Mouse (Mus musculus) midbrain, embryonic 11.5 days (tissue): Measurements from ENCODE around the gene Nucks1. TPM values are rescaled to one million over a fixed set of nuclear protein-coding genes. Genes with fewer than 3 reads are reported as not detected.

Source experiments
- ATAC-seq: fragments of 200-750 bp; cut with Nextera tagmentation; 2 replicates; pipeline ENCODE4 v1.8.0; 2017; ENCODE audit warnings: moderate TSS enrichment, moderate library complexity; ENCODE audit not compliant: low FRiP score
- DNase-seq: peaks from one replicate; pipeline ENCODE4 v3.0.0; 2015; ENCODE audit warnings: low spot score; ENCODE audit errors: missing footprints
- H3K27ac ChIP-seq: fragments of 300-500 bp; sonication (generic); 2 replicates; pipeline ENCODE4 v1.5.1; 2014; ENCODE audit warnings: low read depth, low read length
- H3K27me3 ChIP-seq: fragments of 300-500 bp; sonication (generic); 2 replicates; pipeline ENCODE4 v1.6.1; 2014; ENCODE audit warnings: mild to moderate bottlenecking, low read length, moderate library complexity, mixed read lengths; ENCODE audit not compliant: control insufficient read depth, insufficient read depth
- H3K36me3 ChIP-seq: fragments of 300-500 bp; sonication (generic); 2 replicates; pipeline ENCODE4 v1.6.1; 2014; ENCODE audit warnings: mild to moderate bottlenecking, low read length, moderate library complexity, mixed read lengths; ENCODE audit not compliant: control insufficient read depth, insufficient read depth
- H3K4me1 ChIP-seq: fragments of 300-500 bp; sonication (generic); 2 replicates; pipeline ENCODE4 v1.6.1; 2014; ENCODE audit warnings: low read length; ENCODE audit not compliant: control insufficient read depth, insufficient read depth
- H3K4me2 ChIP-seq: fragments of 300-500 bp; sonication (generic); 2 replicates; pipeline ENCODE4 v1.6.1; 2014; ENCODE audit warnings: mild to moderate bottlenecking, moderate library complexity
- H3K4me3 ChIP-seq: fragments of 300-500 bp; sonication (generic); 2 replicates; pipeline ENCODE4 v1.5.1; 2014; ENCODE audit warnings: low read depth, low read length
- H3K9ac ChIP-seq: fragments of 300-500 bp; sonication (generic); 2 replicates; pipeline ENCODE4 v1.6.1; 2014; ENCODE audit warnings: low read length
- H3K9me3 ChIP-seq: fragments of 300-500 bp; sonication (generic); 2 replicates; pipeline ENCODE4 v1.6.1; 2016; ENCODE audit warnings: low read length; ENCODE audit not compliant: control insufficient read depth
- WGBS: fragments of 180-500 bp; shearing (Covaris S2); extraction: QIAGEN DNeasy Blood & Tissue Kit; methylation state at CpG from one replicate; pipeline ENCODE4 v1.1.7; 2014; 5-methylcytosine and 5-hydroxymethylcytosine counted together
- polyA plus RNA-seq: library from polyadenylated mRNA; unstranded; fragments of >200 nt; fragmentation: Nextera tagmentation; extraction: Ambion mirVana; gene quantifications from 2 replicates; pipeline ENCODE4 v1.2.1, GENCODE M21; 2014

Gene Nucks1
- 61.3 and 63.1 TPM in 2 replicates for polyA plus RNA-seq

GRCm38 (mm10) chr1:131910001-131910648 lies at the start of gene Nucks1:
Nucks1 (plus strand) TSS chr1:131910534.
- Histone ChIP-seq H3K27ac (peak within 1 kb of the TSS; percentile 93), H3K4me2 (peak within 1 kb of the TSS; percentile 62), H3K36me3 (no peaks in the 10 kb centered on the region), H3K4me3 (peak within 1 kb of the TSS; percentile 98), H3K9ac (peak within 1 kb of the TSS; percentile 96), H3K9me3 (no peaks in the 10 kb centered on the region), H3K4me1 (peaks cover 3% of the 10 kb centered on the region), H3K27me3 (peaks cover 3% of the 10 kb centered on the region; the same call in 1 of the 2 replicates)
- ATAC-seq (peak; percentile 99), DNase-seq (peak; percentile 100)
- under 1% methylated on average over 33 of the region's 35 CpGs for WGBS

GRCm38 (mm10) chr1:131861811-131862210 lies 48.5 kb upstream of the Nucks1 start:
- H3K4me3 ChIP-seq: no peak overlapping the region
- H3K4me2 ChIP-seq: no peak overlapping the region
- ATAC-seq (no peak), DNase-seq (no peak)
- H3K9ac ChIP-seq: no peak overlapping the region
- H3K4me1 ChIP-seq: no peaks in the 10 kb centered on the region
- 79% methylated on average over 4 of the region's 4 CpGs for WGBS
- H3K36me3 ChIP-seq: no peaks in the 10 kb centered on the region
- no peak overlapping the region for H3K27ac ChIP-seq
- H3K9me3 ChIP-seq: no peaks in the 10 kb centered on the region
- no peaks in the 10 kb centered on the region for H3K27me3 ChIP-seq

- WGBS: 77% methylated on average over 5 of the region's 5 CpGs
- H3K36me3 ChIP-seq: no peaks in the 10 kb centered on the region
Observed at GRCm38 (mm10) chr1:131865596-131865995, 44.7 kb upstream of the Nucks1 start.

GRCm38 (mm10) chr1:131866304-131866999 lies 43.9 kb upstream of the Nucks1 start:
- DNase-seq (peak; percentile 33), ATAC-seq (peak; percentile 47; the same call in 1 of the 2 replicates)
- 80% methylated on average over 6 of the region's 6 CpGs for WGBS
- peaks cover 3% of the 10 kb centered on the region; the same call in 1 of the 2 replicates for H3K27me3 ChIP-seq
- H3K4me1 ChIP-seq: peaks cover 4% of the 10 kb centered on the region; the same call in 1 of the 2 replicates
- H3K27ac ChIP-seq: no peak overlapping the region
- no peak overlapping the region for H3K4me2 ChIP-seq
- no peak overlapping the region for H3K4me3 ChIP-seq
- no peaks in the 10 kb centered on the region for H3K36me3 ChIP-seq
- H3K9me3 ChIP-seq: no peaks in the 10 kb centered on the region
- H3K9ac ChIP-seq: no peak overlapping the region

More at GRCm38 (mm10) chr1:131865596-131865995, 44.7 kb upstream of the Nucks1 start:
- ATAC-seq (no peak), DNase-seq (peak; percentile 51)
- peaks cover 3% of the 10 kb centered on the region; the same call in 1 of the 2 replicates for H3K27me3 ChIP-seq
- H3K27ac ChIP-seq: no peak overlapping the region
- peaks cover 4% of the 10 kb centered on the region; the same call in 1 of the 2 replicates for H3K4me1 ChIP-seq
- H3K4me2 ChIP-seq: no peak overlapping the region
- no peak overlapping the region for H3K4me3 ChIP-seq
- H3K9ac ChIP-seq: no peak overlapping the region
- no peaks in the 10 kb centered on the region for H3K9me3 ChIP-seq

- WGBS: 2% methylated on average over 46 of the region's 46 CpGs
- peaks cover 4% of the 10 kb centered on the region; the same call in 1 of the 2 replicates for H3K4me1 ChIP-seq
- ATAC-seq (peak; percentile 98), DNase-seq (peak; percentile 99)
- peak within 1 kb of the TSS; percentile 61 for H3K4me3 ChIP-seq
- peak within 1 kb of the TSS; percentile 68 for H3K9ac ChIP-seq
- no peaks in the 10 kb centered on the region for H3K9me3 ChIP-seq
- H3K36me3 ChIP-seq: no peaks in the 10 kb centered on the region
- peaks cover 3% of the 10 kb centered on the region; the same call in 1 of the 2 replicates for H3K27me3 ChIP-seq
- H3K4me2 ChIP-seq: peak within 1 kb of the TSS; percentile 77
- H3K27ac ChIP-seq: no peak within 1 kb of the TSS
Observed at GRCm38 (mm10) chr1:131867093-131867945, 43.0 kb upstream of the Nucks1 start, which contains the start of gene Rab29. Rab29 (plus strand) TSS chr1:131867224.

GRCm38 (mm10) chr1:131867946-131868290 lies 42.4 kb upstream of the Nucks1 start:
- Histone ChIP-seq H3K4me1 (peaks cover 4% of the 10 kb centered on the region; the same call in 1 of the 2 replicates), H3K36me3 (no peaks in the 10 kb centered on the region), H3K4me3 (peak overlapping the region; percentile 61), H3K4me2 (peak overlapping the region; percentile 77), H3K9ac (peak overlapping the region; percentile 68), H3K27me3 (peaks cover 3% of the 10 kb centered on the region; the same call in 1 of the 2 replicates), H3K9me3 (no peaks in the 10 kb centered on the region), H3K27ac (no peak overlapping the region)
- peak; percentile 89 for DNase-seq
- WGBS: 31% methylated on average over 10 of the region's 10 CpGs
- no peak; the same call in 1 of the 2 replicates for ATAC-seq

- H3K4me2 ChIP-seq: no peak overlapping the region
- no peaks in the 10 kb centered on the region for H3K9me3 ChIP-seq
- H3K27ac ChIP-seq: no peak overlapping the region
- no peak overlapping the region for H3K9ac ChIP-seq
- no peak for ATAC-seq
- peaks cover 3% of the 10 kb centered on the region; the same call in 1 of the 2 replicates for H3K27me3 ChIP-seq
- peaks cover 4% of the 10 kb centered on the region; the same call in 1 of the 2 replicates for H3K4me1 ChIP-seq
- WGBS: 85% methylated on average over 2 of the region's 2 CpGs
- no peaks in the 10 kb centered on the region for H3K36me3 ChIP-seq
- H3K4me3 ChIP-seq: no peak overlapping the region
- DNase-seq: no peak
Observed at GRCm38 (mm10) chr1:131869561-131869960, 40.8 kb upstream of the Nucks1 start.

- Histone ChIP-seq H3K9ac (no peak overlapping the region), H3K4me1 (peaks cover 1% of the 10 kb centered on the region; the same call in 1 of the 2 replicates), H3K27ac (no peak overlapping the region), H3K4me3 (no peak overlapping the region), H3K4me2 (no peak overlapping the region), H3K9me3 (no peaks in the 10 kb centered on the region), H3K36me3 (no peaks in the 10 kb centered on the region), H3K27me3 (peaks cover 2% of the 10 kb centered on the region; the same call in 1 of the 2 replicates)
- DNase-seq (peak; percentile 28), ATAC-seq (no peak)
- 69% methylated on average over 1 of the region's 1 CpGs for WGBS
Observed at GRCm38 (mm10) chr1:131872856-131873255, 37.5 kb upstream of the Nucks1 start.
